Mouse (Mus musculus): ENCODE data around the gene Cd274.
"Not testable (repeated sequence)": the region's sequence is repeated elsewhere in the genome, so short reads cannot be mapped to it uniquely, and the experiment has no call there.

The Cd274 gene

DNA sequence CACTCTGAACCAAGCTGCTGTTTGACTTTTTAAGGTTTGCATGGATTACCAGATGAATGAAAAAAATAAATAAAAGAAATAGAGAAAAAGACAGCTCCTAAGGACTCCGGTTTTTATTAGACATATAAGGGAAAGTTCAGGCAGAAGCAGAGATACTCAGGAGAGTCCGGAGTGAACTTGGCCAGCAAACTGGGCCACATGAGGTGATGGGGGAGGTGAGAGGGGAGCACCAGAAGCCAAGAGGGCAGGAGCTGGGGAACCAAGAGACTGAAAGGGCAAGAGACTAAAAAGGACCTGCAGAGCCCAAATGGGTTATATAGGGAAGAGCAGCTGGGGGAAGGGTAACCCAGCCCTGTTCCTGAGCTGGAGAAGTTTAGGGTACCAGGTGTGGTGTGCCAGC lies 27.5 kb downstream of the Cd274 start:
- no peak for DNase-seq (ENCODE audit: low spot score in 2 of 2)

DNA sequence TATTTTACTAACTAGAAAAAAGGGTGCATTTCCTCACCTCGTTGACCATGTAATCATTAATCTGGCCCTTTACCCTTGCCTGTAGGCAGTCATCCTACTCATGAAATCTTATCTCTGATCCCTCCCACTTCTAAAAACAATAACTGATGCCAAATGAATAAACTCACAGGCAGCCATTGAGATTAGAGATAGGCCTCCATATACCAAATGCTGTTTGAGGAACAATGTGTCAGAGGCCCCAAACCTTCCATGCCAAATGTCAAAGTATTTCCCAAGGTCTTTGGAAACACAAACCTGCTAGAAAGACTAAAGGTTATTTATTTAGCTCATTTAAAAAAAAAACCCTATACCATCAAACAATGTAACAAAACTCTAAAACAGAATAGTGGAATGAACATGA lies 29.1 kb downstream of the Cd274 start:
- no peak for DNase-seq (ENCODE audit: low spot score in 2 of 2)

DNA sequence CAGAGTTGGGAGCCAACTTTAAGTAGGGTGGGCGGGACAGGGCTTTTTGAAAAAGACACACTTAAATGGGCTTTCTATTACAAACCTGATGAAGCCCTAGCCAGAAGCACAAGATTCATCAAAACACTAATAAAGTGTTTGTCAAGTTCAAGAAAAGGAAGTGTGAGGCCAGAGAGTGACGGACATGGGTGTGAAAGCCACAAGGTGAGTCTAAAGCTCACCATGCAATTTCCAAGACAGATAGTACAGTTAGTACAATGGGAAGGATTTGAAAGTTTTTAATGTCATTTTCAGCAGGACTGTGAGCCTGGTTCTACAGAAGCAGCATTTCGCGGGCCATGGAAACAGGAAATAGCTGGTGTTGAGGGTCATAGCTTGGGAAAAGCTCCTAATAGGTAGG lies 32.5 kb downstream of the Cd274 start:
- DNase-seq (ENCODE audit: low spot score in 2 of 2): no peak

DNA sequence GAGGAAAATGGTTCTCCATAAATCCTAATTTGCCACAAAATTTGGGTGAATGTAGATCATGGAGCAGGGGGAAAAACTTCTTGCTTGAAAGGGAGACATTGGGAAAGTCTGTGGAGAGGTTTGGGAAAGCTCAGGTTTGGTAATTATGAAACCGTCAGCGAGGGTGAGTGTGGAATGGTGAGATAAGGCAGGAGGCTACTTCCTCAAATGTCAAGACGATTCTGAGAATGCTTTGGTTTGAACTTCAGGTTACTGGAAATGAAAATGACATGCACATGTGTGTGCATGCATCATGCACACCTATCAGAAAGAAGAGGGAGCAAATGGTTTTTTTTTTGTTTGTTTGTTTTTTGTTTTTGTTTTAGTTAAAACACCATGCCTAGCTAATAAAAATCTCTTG lies 33.2 kb downstream of the Cd274 start:
- DNase-seq (ENCODE audit: low spot score in 2 of 2): no peak

DNA sequence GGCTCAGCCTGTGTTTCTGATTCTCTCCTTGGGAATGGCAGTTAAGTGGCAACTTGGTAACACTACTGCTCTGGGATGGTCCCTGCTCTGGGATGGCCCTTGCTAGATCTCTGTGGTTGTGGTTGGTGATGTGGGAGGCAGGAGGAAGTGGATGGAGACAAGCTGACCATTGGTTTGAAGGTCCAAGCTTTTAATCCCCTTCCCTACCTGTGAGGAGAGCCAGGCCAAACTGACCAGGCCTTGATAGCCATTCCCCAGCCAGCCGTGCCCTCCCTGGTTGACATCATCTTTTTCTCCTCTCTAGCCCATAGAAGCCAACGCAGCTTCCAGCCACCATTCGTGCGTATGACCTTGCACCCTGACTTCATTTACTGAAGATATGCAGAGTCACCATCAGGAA lies 35.4 kb downstream of the Cd274 start:
- no peak for DNase-seq (ENCODE audit: low spot score in 2 of 2)

DNA sequence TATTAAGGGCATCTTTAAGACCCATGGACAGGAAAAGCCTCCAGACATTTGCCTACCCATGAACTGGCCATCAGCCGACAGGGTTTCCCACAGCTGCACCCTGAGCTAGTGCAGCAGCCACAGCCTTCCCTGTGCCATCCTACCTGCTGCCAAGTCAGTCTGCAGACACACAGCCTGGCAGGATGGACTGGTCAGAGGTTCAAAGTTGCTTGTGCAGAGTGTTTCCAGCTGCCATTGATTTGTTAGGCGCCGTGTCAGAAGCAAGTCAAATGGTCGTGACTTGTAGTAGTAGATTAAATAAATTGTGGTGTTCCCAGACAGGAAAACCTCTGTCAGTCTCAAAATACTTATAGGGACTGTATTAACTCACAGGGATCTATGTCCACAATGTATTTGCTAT lies 36.0 kb downstream of the Cd274 start:
- DNase-seq (ENCODE audit: low spot score in 2 of 2): no peak

- DNase-seq (ENCODE audit: low spot score in 2 of 2): no peak
Observed at GRCm38 (mm10) chr19:29405388-29405787, 38.1 kb downstream of the Cd274 start.

GRCm38 (mm10) chr19:29406042-29407017 lies 39.1 kb downstream of the Cd274 start:
- DNase-seq (ENCODE audit: low spot score in 2 of 2): no peak

DNA sequence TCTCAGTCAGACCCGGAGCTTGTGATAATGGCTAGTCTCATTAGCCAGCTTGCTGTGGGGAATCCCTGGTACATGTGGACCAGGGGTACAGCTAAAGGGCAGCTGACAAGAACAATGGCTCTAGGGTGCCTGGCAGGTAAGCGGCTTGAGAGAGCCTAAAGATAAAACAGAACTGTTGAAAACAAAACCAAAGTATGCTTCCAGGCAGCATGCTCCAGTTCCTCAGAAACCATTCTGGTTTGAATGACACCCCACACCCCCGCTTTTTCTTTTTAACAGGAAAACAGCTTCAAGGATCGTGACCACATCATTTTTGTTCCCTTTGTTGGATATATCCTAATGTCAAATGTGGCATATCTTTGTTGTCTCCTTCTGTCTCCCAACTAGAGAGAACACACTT lies 43.4 kb downstream of the Cd274 start, which contains the start of gene Pdcd1lg2:
TSS of gene Pdcd1lg2 (plus strand) at position 301 of the 400 bp plus-strand sequence.
- no peak for DNase-seq (ENCODE audit: low spot score in 2 of 2)

DNA sequence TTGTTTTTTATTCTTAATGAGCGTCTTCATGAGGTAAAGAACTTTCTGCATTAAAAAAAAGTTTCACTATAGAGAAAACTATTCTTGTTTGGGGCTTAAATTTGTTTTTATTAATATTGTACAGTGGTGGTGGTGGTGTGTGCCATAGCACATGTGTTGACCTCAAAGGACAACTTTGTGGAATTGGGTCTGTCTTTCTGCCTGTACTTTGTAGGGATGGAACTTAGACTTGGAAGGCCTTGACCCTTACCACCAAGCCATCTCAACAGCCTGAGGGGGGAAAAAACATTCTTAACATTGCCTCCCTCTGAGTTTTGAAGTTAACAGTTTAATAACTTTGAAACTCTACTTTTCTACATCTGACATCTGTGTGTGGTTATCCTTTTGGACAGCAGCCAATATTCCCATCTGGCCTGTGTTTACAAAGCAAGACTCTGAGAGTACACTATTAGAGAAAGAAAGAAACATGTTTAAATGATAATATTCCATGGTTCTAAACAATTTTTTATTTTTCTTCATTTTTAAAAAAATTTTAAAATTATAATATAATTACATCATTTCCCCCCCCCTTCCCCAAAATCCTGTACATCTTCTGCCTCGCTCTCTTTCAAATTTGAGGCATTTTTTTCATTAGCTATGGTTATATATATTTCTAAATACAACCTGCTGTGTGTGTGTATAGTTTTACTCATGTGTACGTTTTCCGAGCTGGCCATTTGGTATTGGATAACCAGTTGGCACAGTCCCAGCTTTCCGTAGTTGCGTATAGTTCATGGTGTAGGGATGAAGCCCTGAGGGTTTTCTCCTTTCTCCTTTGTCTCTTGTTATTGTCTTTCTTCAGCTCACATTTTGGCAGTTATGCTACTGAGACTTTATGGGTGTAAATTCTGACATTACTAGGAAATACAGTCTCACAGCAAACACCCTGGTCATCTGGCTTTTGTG lies 45.5 kb downstream of the Cd274 start:
- DNase-seq (ENCODE audit: low spot score in 2 of 2): no peak

GRCm38 (mm10) chr19:29414513-29414912 lies 47.3 kb downstream of the Cd274 start:
- no peak for DNase-seq (ENCODE audit: low spot score in 2 of 2)

GRCm38 (mm10) chr19:29414917-29415316 lies 47.7 kb downstream of the Cd274 start:
- DNase-seq (ENCODE audit: low spot score in 2 of 2): not testable (repeated sequence)

GRCm38 (mm10) chr19:29416393-29416902 lies 49.2 kb downstream of the Cd274 start:
- DNase-seq (ENCODE audit: low spot score in 2 of 2): no peak

DNA sequence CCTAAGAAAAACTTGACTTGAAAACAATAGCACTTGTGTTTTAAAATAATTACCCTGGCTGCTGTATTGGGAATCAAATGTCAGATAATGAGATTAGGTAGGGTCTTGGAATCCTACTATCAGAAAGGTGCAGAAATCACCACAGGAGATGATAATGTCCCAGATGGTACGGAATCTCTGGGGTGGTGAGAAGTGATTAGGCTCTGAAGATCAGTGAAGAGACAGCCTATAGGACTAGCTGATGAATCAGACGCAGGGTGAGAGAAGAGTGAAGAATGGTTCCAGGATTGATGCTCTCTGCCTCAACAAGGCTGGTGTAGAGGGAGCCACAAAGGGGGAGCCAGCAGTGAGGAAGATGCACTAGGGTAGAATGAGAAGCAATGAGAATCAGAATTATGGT lies 49.9 kb downstream of the Cd274 start:
- DNase-seq (ENCODE audit: low spot score in 2 of 2): no peak

- no peak for DNase-seq (ENCODE audit: low spot score in 2 of 2)
Observed at GRCm38 (mm10) chr19:29417894-29418293, 50.6 kb downstream of the Cd274 start.

DNA sequence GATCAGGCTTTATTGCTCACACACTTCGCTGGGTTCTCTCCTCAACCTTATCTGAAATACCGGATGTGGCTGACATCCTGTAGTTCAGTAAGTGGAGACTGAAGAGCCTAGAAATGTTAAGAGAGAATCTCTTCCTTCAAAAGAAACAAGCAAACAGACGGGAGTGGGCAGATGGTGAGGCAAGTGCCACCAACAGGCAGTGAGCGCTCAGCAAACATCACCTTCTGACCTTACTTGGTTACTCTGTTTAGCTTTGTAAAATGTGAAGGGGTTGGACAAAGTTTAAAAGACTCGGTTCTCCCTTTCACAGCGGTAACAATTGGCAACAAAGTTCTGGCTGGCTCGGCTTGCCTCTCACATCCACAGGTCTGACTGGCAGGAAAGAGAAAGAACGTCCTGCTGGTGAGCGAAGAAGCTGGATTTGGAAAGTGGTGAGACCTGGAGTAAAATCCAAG lies 51.4 kb downstream of the Cd274 start:
- DNase-seq (ENCODE audit: low spot score in 2 of 2): no peak

DNA sequence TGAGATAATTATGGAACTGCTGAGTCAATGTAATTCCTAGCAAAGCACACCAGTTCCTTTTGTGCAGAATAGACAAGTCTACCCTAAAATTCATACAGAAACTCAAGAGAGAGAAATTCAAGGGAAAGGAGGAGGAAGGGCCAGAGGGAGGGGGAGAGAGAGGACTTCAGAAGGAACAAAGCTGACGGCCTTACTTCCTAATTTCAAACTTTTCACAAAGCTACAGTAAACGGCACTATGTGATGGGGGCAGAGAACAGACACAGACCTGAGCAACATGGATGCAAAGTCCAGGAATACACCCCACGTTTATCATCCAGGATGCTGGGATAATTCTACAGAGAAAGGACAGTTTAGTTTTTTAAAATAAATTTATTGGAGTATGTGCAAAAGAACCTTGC lies 52.3 kb downstream of the Cd274 start:
- no peak for DNase-seq (ENCODE audit: low spot score in 2 of 2)

DNA sequence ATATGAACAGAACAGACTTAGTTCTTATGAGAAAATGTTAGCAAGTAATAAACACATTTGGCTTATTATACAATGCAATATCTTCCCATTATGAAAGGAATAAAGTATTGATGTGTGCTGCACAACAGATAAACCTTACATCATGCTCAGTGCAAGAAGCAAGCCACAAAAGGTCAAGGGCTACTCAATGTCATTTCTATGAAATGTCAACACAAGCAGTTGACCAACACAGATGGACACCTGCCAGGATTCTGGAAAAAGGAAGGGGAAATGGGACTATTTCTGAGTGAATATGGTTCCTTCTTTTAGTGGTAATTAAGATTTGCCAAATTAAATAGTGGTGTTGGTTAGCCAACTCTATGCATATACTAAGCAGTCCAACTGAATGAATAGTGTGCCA lies 52.7 kb downstream of the Cd274 start:
- no peak for DNase-seq (ENCODE audit: low spot score in 2 of 2)

GRCm38 (mm10) chr19:29420397-29420796 lies 53.1 kb downstream of the Cd274 start:
- DNase-seq (ENCODE audit: low spot score in 2 of 2): no peak

DNA sequence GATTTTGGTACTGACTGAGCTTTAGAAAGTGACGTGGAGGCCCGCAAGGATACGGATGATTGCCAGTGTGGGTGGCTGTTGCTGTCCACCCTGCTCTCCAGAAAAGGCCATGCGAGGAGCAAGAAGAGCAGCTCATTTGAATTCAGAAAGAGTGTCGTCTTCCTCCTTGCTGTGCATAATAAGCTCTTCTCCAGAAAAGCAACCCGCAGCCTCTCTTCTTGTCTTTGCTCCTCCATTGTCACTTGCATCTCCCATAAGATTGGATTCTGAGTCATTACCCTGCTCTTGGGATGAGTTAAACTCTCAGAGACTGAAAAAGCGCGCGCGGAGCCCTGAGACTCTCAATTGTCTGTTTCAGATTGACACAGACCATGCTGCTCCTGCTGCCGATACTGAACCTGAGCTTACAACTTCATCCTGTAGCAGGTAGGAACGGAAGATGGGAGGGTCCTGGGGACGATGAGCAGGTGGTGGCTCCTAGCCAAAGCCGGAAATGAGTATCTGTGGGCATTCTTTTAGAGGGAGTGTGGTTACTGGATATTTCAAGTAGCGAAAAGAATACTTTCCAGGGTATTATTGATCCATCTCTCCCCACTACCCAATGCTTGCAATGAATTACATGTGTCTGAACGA lies 54.9 kb downstream of the Cd274 start:
- DNase-seq (ENCODE audit: low spot score in 2 of 2): no peak

GRCm38 (mm10) chr19:29422796-29423195 lies 55.5 kb downstream of the Cd274 start:
- DNase-seq (ENCODE audit: low spot score in 2 of 2): no peak

DNA sequence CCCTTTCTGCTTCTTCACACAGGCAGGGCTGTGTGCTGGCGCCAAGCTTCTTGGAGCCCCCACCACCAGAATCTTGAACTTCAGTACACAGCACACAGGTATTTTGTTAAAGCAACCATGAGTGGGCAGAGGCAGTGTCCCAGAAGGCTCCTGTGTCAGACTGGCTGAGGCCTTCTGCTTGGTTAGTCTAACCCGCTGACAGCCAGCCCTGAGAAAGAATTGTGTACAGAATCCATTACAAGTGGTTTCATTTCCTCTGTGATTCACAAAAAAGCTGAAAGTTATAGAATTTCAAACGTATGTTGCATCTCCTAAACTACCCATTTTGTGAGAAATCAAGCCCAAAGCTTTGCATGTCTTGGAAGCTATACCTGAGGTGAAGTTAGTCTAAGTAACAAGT lies 63.3 kb downstream of the Cd274 start:
- no peak for DNase-seq (ENCODE audit: low spot score in 2 of 2)
